Mouse (Mus musculus) cortical plate, adult 2 months (tissue): ENCODE results near the gene Git1.

ENCODE experiments used
- CTCF ChIP-seq: fragments of 200-500 bp; IDR thresholded peaks from 2 replicates; pipeline ENCODE4 v1.5.1; 2011; ENCODE audit warnings: mild to moderate bottlenecking, control low read depth, low read length; ENCODE audit not compliant: insufficient read depth; ENCODE audit errors: extremely low read depth
- POLR2A ChIP-seq: fragments of 200-500 bp; IDR thresholded peaks from 2 replicates; pipeline ENCODE4 v1.6.1; 2011; ENCODE audit warnings: mild to moderate bottlenecking, low read length, control low read depth; ENCODE audit not compliant: insufficient read depth; ENCODE audit errors: extremely low read depth

DNA sequence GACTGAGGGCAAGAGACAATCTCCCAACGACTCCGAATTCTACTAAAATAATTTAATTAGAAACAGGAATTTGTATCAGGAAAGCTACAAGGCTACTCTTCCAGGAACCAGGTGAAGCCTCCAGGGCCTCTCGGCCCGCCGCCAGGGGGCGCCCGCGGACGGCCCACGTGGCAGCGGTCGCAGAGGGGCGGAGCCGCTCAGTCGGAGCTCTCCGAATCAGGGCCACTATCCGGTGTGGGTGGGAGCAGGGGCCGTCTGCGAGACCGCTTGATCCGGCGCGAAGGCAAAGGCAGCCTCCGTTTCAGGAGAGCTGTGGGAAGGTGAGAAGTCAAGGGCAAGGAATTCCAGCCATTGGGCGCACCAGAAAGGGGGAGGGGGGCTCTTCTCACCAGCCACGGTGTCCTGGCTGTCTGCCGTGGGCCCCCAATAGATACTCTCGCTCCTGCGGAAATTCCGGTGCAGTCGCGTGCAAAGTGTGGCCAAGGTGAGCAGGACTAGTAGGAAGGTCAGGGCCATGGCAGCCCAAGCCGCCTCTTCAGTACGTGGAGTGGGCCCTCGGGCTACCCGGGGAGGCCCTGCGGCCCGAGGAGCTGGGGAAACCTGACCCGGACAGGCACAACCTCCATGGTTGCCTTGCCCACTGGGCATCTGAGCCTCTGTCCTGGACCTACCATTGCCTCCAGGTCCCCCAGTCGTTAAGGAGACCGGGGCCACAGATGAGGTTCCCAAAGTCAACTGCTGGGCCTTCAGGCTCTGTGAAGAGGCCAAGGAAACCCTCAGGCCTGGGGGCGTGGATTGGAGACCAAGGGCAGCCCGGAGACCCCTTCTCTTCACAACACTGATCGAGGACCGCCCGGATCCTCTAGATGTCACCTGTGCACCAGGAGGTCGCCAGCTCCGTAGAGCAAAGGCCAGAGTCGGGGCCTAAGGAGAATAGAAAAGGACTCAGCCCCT, 15.0 kb downstream of the Git1 start:
- TF ChIP-seq POLR2A = peak; percentile 60
- TF ChIP-seq CTCF = peak; percentile 55
